Mouse (Mus musculus) cerebellum, adult (tissue): Measurements from ENCODE around the gene Nradd.

Experiments used
- ATAC-seq: cut with Nextera tagmentation; 2 replicates; pipeline ENCODE4 v1.9.2; 2017; ENCODE audit warnings: mild to moderate bottlenecking, moderate library complexity, mixed read lengths; ENCODE audit not compliant: insufficient number of reproducible peaks, low FRiP score, low TSS enrichment

The Nradd gene

GRCm38 (mm10) chr9:110624361-110625166 lies at the start of gene Nradd:
Gene Nradd, minus strand, starts transcription at chr9:110624452.
- ATAC-seq: peak; percentile 89

- ATAC-seq: peak; percentile 47; the same call in 1 of the 2 replicates
Observed at GRCm38 (mm10) chr9:110673107-110673752, 49.0 kb upstream of the Nradd start.

GRCm38 (mm10) chr9:110672462-110673106 lies 48.3 kb upstream of the Nradd start:
- peak; percentile 76 for ATAC-seq

GRCm38 (mm10) chr9:110669785-110670184 lies 45.5 kb upstream of the Nradd start:
- no peak for ATAC-seq

- no peak for ATAC-seq
Observed at GRCm38 (mm10) chr9:110668601-110669293, 44.5 kb upstream of the Nradd start.

GRCm38 (mm10) chr9:110667219-110667836 lies 43.1 kb upstream of the Nradd start:
- no peak for ATAC-seq

- no peak for ATAC-seq
Observed at GRCm38 (mm10) chr9:110666374-110666773, 42.1 kb upstream of the Nradd start.

- no peak for ATAC-seq
Observed at GRCm38 (mm10) chr9:110665912-110666311, 41.7 kb upstream of the Nradd start.

- ATAC-seq: no peak
Observed at GRCm38 (mm10) chr9:110662844-110663243, 38.6 kb upstream of the Nradd start.

- ATAC-seq: no peak
Observed at GRCm38 (mm10) chr9:110660856-110661612, 36.8 kb upstream of the Nradd start.

- ATAC-seq: no peak
Observed at GRCm38 (mm10) chr9:110660208-110660607, 36.0 kb upstream of the Nradd start.

GRCm38 (mm10) chr9:110659521-110659920 lies 35.3 kb upstream of the Nradd start:
- ATAC-seq: no peak

- no peak for ATAC-seq
Observed at GRCm38 (mm10) chr9:110657474-110658078, 33.3 kb upstream of the Nradd start.

- ATAC-seq: peak; percentile 91
Observed at GRCm38 (mm10) chr9:110656249-110657221, 32.3 kb upstream of the Nradd start, which contains the start of gene Ccdc12. Gene Ccdc12, plus strand, starts transcription at chr9:110656503.

GRCm38 (mm10) chr9:110655651-110656007 lies 31.4 kb upstream of the Nradd start:
- ATAC-seq: no peak

- ATAC-seq: no peak
Observed at GRCm38 (mm10) chr9:110654726-110655650, 30.7 kb upstream of the Nradd start.
